Mouse (Mus musculus) midbrain, postnatal 0 days (tissue): ENCODE measurements around the gene Txndc12. TPM values are rescaled to one million over a fixed set of nuclear protein-coding genes. Genes with fewer than 3 reads are reported as not detected.

ENCODE experiments used
- ATAC-seq: fragments of 200-750 bp; cut with Nextera tagmentation; 2 replicates; pipeline ENCODE4 v1.8.0; 2017; ENCODE audit warnings: moderate number of reproducible peaks, mild to moderate bottlenecking, moderate TSS enrichment, moderate library complexity; ENCODE audit not compliant: low FRiP score
- DNase-seq: peaks from one replicate; pipeline ENCODE4 v3.0.0-alpha.2; 2015; ENCODE audit warnings: low spot score
- H3K27ac ChIP-seq: fragments of 300-500 bp; sonication (generic); 2 replicates; pipeline ENCODE4 v1.5.1; 2014; ENCODE audit warnings: low read depth, mild to moderate bottlenecking, low read length, mixed read lengths
- H3K27me3 ChIP-seq: fragments of 300-500 bp; sonication (generic); 2 replicates; pipeline ENCODE4 v1.6.1; 2014; ENCODE audit warnings: low read length, control low read depth, mixed read lengths; ENCODE audit not compliant: insufficient read depth
- H3K36me3 ChIP-seq: fragments of 300-500 bp; sonication (generic); 2 replicates; pipeline ENCODE4 v1.6.1; 2014; ENCODE audit warnings: low read length, control low read depth, mixed read lengths; ENCODE audit not compliant: insufficient read depth
- H3K4me1 ChIP-seq: fragments of 300-500 bp; sonication (generic); 2 replicates; pipeline ENCODE4 v1.6.1; 2014; ENCODE audit warnings: mild to moderate bottlenecking, control low read depth, antibody characterized with exemption, low read length, mixed read lengths; ENCODE audit not compliant: insufficient read depth
- H3K4me2 ChIP-seq: fragments of 300-500 bp; sonication (generic); 2 replicates; pipeline ENCODE4 v1.6.1; 2014; ENCODE audit warnings: low read depth, mild to moderate bottlenecking, low read length, mixed read lengths; ENCODE audit not compliant: poor library complexity, severe bottlenecking
- H3K4me3 ChIP-seq: fragments of 300-500 bp; sonication (generic); 2 replicates; pipeline ENCODE4 v1.5.1; 2014; ENCODE audit warnings: low read depth, mild to moderate bottlenecking, low read length, moderate library complexity
- H3K9ac ChIP-seq: fragments of 300-500 bp; sonication (generic); replicated peaks from 2 replicates; pipeline ENCODE4 v1.6.1; 2014; ENCODE audit warnings: mild to moderate bottlenecking, low read length, moderate library complexity, mixed read lengths; ENCODE audit not compliant: poor library complexity, severe bottlenecking
- H3K9me3 ChIP-seq: fragments of 300-500 bp; sonication (generic); 2 replicates; pipeline ENCODE4 v1.6.1; 2016; ENCODE audit warnings: low read length, control low read depth
- CTCF ChIP-seq: IDR thresholded peaks from 2 replicates; pipeline ENCODE4 v1.5.1; 2016; ENCODE audit warnings: antibody characterized with exemption, mild to moderate bottlenecking
- WGBS: fragments of 180-500 bp; shearing (Covaris S2); extraction: QIAGEN DNeasy Blood & Tissue Kit; methylation state at CpG from one replicate; pipeline ENCODE4 v1.1.7; 2014; 5-methylcytosine and 5-hydroxymethylcytosine counted together
- polyA plus RNA-seq: library from polyadenylated mRNA; unstranded; fragments of >200 nt; fragmentation: Nextera tagmentation; extraction: Ambion mirVana; gene quantifications from 2 replicates; pipeline ENCODE4 v1.2.1, GENCODE M21; 2015
- total RNA-seq: library from RNA; depleted of rRNA; stranded (reverse); fragments of >200 nt; gene quantifications from 2 replicates; pipeline ENCODE4 v1.2.3, GENCODE M21; 2014

Gene Txndc12
- total and polyA plus RNA-seq, 2 experiments from 2014 or later = 36.1 to 61.0 TPM

DNA sequence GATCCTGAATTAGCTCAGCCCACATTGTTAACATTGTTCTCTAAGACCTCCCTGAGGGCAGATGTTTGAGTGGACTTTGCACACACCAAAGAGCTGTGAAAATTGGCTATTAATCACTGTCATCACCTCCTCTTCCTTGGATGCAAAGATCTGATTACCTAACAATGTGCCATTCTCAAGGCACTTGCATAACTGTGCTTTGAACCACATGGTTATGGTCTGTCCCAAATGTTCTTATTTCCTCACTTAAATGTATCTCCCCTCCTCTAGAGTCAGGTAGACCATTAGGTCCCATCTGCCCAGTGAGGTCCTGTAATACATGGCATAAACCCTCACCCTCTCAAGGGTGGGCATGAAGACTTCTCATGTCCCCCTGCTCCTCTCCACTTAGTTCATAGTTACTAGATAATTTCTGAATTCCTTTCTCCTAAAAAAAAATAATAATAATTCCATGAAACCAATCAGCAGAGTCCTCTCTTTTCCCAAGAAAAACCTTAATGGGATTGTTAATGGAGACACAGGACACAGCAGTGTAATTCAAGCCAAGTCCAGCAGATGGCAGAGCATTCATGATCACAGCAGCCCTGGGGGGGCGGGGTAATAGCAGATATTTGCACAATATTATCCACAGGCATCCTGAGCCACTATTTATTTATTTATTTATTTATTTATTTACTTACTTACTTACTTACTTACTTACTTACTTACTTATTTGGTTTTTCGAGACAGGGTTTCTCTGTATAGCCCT is 36.1 kb upstream of the Txndc12 start:
- Histone ChIP-seq H3K27me3 (no peaks in the 10 kb centered on the region), H3K27ac (no peak overlapping the region), H3K9me3 (no peaks in the 10 kb centered on the region), H3K36me3 (no peaks in the 10 kb centered on the region), H3K4me3 (no peak overlapping the region), H3K9ac (no peak overlapping the region), H3K4me2 (no peak overlapping the region), H3K4me1 (no peaks in the 10 kb centered on the region)
- ATAC-seq = no peak
- whole genome bisulfite sequencing = 65% methylated on average over 2 of the region's 2 CpGs
- DNase-seq = peak; percentile 67
- peak; percentile 76 for TF ChIP-seq CTCF

DNA sequence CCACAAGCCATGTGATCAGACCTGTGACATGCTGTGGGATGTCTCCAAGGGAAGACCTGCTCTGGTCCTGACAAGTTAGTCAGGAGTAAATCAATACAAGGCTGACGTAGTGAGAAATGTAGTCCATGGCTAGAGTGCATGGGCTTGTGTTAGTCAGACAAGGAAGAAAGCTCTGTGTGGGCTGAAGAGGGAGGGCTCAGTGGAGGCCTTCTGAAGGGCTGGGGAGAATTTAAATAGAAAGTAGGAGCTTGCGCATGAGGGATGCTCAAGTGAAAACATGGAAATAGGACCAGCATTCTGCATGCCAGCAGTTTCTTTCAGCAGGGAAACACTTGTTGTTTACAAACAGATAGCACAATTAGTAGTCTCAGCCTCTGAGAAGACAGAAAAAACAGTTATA is 30.9 kb upstream of the Txndc12 start:
- Histone ChIP-seq H3K4me1 (no peaks in the 10 kb centered on the region), H3K27me3 (no peaks in the 10 kb centered on the region), H3K4me3 (no peak overlapping the region), H3K36me3 (no peaks in the 10 kb centered on the region), H3K4me2 (no peak overlapping the region), H3K27ac (no peak overlapping the region), H3K9ac (no peak overlapping the region), H3K9me3 (no peaks in the 10 kb centered on the region)
- 89% methylated on average over 2 of the region's 2 CpGs for WGBS
- ATAC-seq (no peak), DNase-seq (no peak)
- no peak for TF ChIP-seq CTCF

DNA sequence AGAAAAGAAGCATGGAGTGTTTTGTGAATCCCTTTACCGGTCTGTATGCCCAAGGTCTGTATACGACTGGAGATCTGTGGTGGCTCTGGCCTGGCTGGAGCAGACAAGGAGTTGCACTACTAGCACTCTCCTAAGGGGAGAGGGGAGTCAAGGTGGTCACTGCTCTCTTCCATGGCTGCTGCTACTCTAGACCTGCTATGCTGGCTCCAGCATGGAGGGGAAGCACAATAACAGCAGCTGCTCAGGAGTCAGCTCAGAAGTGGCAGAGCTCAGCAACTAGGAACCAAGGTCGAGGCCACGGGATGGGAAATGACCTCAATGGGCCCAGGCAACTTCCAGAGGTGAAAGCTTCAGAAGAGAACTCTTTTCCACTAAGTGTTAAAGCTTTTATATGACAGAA is 23.3 kb upstream of the Txndc12 start:
- ATAC-seq (no peak), DNase-seq (no peak)
- Histone ChIP-seq H3K27ac (no peak overlapping the region), H3K4me1 (no peaks in the 10 kb centered on the region), H3K4me3 (no peak overlapping the region), H3K9me3 (no peaks in the 10 kb centered on the region), H3K4me2 (no peak overlapping the region), H3K9ac (no peak overlapping the region), H3K27me3 (no peaks in the 10 kb centered on the region), H3K36me3 (no peaks in the 10 kb centered on the region)
- WGBS = 65% methylated on average over 4 of the region's 4 CpGs
- no peak for TF ChIP-seq CTCF

DNA sequence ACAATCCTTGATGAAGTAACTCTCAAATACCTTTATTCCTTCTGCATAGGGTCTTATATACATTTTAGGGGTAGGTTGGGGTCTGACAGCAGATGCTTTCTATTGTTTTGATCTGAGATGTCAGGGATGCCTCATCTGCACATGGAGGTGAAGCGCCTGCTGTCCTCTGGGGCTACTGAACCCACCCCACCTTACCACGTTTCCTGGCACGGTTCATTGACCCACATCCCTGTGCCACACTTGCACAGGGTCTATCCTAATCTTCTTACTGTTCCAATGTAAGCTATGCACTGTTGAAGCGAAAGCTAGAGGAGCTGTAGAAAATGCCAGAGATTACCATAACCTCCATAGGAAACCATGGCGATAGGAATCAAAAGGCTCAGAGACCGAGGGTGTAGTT is 22.9 kb upstream of the Txndc12 start:
- Histone ChIP-seq H3K9ac (no peak overlapping the region), H3K36me3 (no peaks in the 10 kb centered on the region), H3K4me1 (no peaks in the 10 kb centered on the region), H3K4me3 (no peak overlapping the region), H3K4me2 (no peak overlapping the region), H3K27ac (no peak overlapping the region), H3K27me3 (no peaks in the 10 kb centered on the region), H3K9me3 (no peaks in the 10 kb centered on the region)
- WGBS = 42% methylated on average over 6 of the region's 6 CpGs
- TF ChIP-seq CTCF = no peak
- DNase-seq (no peak), ATAC-seq (no peak)

DNA sequence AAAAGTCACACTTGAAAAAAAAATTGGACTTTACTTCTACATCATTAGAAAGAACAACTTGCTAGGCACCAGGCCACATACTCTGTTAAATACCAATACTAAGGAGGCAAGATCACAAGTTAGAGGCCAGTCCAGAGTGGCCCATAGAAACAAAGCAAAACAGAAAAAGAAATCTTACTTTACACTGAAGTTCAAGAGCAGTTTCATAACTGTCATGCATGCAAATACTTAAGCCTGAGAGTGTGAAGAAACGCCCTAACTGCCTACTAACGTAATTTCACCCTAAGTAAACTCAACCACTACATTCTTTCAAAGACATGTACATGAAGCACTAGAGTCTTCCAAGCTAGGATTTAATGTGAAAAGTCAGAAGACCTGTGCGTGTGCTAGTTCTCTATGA is 8.7 kb upstream of the Txndc12 start:
- no peaks in the 10 kb centered on the region for H3K9me3 ChIP-seq
- no peaks in the 10 kb centered on the region for H3K27me3 ChIP-seq
- peaks cover 21% of the 10 kb centered on the region for H3K36me3 ChIP-seq
- H3K4me3 ChIP-seq = no peak overlapping the region
- no peak overlapping the region for H3K9ac ChIP-seq
- ATAC-seq = no peak
- no peak for DNase-seq
- no peak overlapping the region for H3K27ac ChIP-seq
- H3K4me2 ChIP-seq = no peak overlapping the region
- no peaks in the 10 kb centered on the region for H3K4me1 ChIP-seq
- no peak for TF ChIP-seq CTCF
- WGBS = 96% methylated on average over 3 of the region's 3 CpGs

DNA sequence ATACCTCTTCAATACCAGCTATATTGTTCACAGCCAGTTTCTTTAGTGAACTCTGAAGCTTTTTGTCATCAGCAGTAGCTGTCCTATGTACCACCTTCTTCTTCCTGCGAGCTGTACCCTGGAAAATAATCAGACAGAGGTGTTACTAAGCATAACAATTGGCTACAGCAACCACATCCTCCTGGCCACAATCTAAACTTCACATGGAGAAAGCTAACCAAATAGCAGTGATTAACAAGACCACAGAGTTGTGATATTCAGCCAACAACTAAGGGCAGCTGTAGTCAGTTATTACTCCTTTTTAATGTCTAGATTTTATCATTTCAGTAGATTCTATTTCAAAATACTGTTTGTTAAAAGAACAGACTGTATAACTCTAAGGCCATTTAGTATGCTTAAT is 8.3 kb upstream of the Txndc12 start:
- Histone ChIP-seq H3K4me3 (no peak overlapping the region), H3K9me3 (no peaks in the 10 kb centered on the region), H3K9ac (no peak overlapping the region), H3K4me2 (no peak overlapping the region), H3K4me1 (no peaks in the 10 kb centered on the region), H3K36me3 (peaks cover 19% of the 10 kb centered on the region), H3K27ac (no peak overlapping the region), H3K27me3 (no peaks in the 10 kb centered on the region)
- DNase-seq = no peak
- 81% methylated on average over 1 of the region's 1 CpGs for WGBS
- no peak for TF ChIP-seq CTCF
- ATAC-seq = no peak
